Mouse (Mus musculus) lung, adult 2 months (tissue): ENCODE results near the gene Cmtm3. TPM values are rescaled to one million over a fixed set of nuclear protein-coding genes. Genes with fewer than 3 reads are reported as not detected.
A peak's percentile ranks its signal among the peaks of the same experiment; 100 is the strongest.

ENCODE experiments used
- DNase-seq: peaks from one replicate; pipeline ENCODE4 v3.0.0; 2022
- H3K4me1 ChIP-seq: fragments of 200-500 bp; 2 replicates; pipeline ENCODE4 v1.6.1; 2011; ENCODE audit warnings: low read length; ENCODE audit not compliant: control insufficient read depth, insufficient read depth
- H3K4me3 ChIP-seq: fragments of 200-500 bp; replicated peaks from 2 replicates; pipeline ENCODE3; 2011; ENCODE audit warnings: low read depth, mild to moderate bottlenecking, control low read depth, low read length; ENCODE audit errors: extremely low read depth
- CTCF ChIP-seq: fragments of 200-500 bp; IDR thresholded peaks from 2 replicates; pipeline ENCODE4 v1.5.1; 2011; ENCODE audit warnings: mild to moderate bottlenecking, low read length, control low read depth; ENCODE audit not compliant: insufficient read depth
- POLR2A ChIP-seq: fragments of 200-500 bp; IDR thresholded peaks from 2 replicates; pipeline ENCODE4 v1.6.1; 2011; ENCODE audit warnings: low read depth, mild to moderate bottlenecking, control low read depth, low read length, borderline replicate concordance; ENCODE audit errors: extremely low read depth
- WGBS: fragments of 180-500 bp; shearing (Covaris S2); methylation state at CpG from one replicate; pipeline ENCODE4 v1.1.7; 2018; 5-methylcytosine and 5-hydroxymethylcytosine counted together
- polyA plus RNA-seq: library from polyadenylated mRNA; depleted of rRNA; stranded (reverse); fragments of >200 nt; gene quantifications from 2 replicates; pipeline ENCODE4 v1.2.3, GENCODE M21; 2012; rRNA removed

Cmtm3 gene
- polyA plus RNA-seq, 1 experiment, result 154 TPM

DNA sequence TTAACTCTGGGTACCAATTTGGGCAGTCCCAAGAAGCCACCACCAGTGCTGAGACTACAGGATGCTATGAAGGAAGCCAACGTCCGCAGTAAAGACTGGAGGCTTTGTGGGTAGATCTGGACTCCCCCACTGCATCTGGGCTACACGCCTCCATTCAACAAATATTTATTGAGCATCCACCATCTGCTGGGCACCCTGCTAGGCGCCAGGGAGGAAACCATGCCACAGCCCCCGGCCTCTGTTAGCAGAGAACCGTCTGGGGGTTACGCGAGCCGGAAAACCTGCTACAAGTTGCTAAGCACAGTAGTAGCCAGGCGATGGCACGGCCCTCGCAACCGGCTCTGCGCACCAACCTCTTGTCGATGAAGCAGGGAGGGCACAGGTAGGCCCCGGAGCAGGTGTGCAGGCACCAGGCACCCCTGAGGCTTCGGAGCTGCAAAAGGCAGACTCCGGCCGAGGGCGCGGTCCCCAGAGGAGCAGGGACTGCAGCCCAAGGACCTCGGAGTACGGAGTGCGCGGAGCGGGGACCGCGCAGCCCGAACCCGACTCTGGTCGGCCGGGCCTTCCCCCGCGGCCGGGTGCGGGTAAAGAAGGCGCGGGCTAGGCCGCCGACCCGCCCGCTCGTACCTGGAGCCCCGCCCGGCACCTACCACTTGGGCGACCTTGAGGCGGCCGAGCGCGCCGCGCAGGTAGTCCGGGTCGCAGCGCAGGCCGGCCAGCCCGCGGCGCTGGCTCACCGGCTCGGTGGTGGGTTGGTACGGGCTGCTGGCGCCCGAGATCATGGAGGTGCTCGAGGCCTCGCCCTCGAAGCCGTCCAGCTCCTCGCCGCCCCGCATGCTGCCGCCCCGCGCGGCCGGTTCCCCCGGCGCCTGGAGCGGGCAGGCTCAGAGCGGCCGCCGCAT lies 55.8 kb downstream of the Cmtm3 start:
- no peak for TF ChIP-seq POLR2A
- no peak for TF ChIP-seq CTCF
- Histone ChIP-seq H3K4me3 (peak overlapping the region; percentile 71), H3K4me1 (0 out of 2 replicates have a peak, but pooled peaks cover 2% of the 10 kb centered on the region)
- WGBS, result under 1% methylated on average over 81 of the region's 82 CpGs
- peak; percentile 54 for DNase-seq

DNA sequence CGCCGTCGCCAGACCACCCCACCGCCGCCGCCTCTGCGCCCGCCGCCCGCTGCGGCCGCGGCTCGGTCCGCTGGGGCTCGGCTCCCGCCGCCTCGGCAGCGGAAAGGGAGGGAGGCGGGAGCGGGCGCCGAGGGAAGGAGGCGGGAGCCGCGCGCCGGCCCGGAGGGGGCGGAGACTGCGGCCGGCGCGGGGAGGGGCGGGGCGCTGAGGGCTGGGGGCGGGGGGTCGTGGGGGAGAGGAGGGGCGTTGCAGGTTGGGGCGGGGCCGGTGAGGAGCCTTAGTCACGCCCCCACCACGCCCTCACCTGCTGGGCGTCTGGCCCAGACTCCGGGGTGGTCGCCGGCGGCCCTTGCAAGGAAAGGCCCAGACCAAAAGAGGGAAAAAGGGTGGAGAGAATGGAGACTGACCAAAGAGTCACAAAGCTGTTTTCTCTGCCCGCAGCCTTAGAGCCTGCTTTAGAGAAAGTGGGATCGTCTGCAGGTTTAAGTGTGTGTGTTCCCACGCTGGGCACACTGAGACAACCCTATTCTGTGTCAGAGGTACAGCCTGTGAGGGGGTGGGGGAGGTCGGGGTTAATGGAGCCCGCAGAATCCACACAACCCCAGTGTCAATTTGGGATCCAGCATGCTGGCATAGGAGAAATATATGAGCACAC lies 56.6 kb downstream of the Cmtm3 start, which contains the start of gene Cmtm4:
Gene Cmtm4 (minus strand): TSS at position 105 of the 655 bp plus-strand sequence.
- 3% methylated on average over 36 of the region's 54 CpGs for WGBS
- H3K4me1 ChIP-seq, result 0 out of 2 replicates have a peak, but pooled peaks cover 2% of the 10 kb centered on the region
- TF ChIP-seq CTCF (no peak), POLR2A (no peak)
- peak within 1 kb of the TSS; percentile 71 for H3K4me3 ChIP-seq
- DNase-seq, result peak; percentile 61

Other genes with a start within 250 kb of the Cmtm3 start
- 515 and 566 TPM in 2 replicates for gene Cdh5, start 237.8 kb upstream of the Cmtm3 start, polyA plus RNA-seq
- gene Bean1, start 169.0 kb upstream of the Cmtm3 start, polyA plus RNA-seq, result 0.62 and 1.3 TPM in 2 replicates
- gene Tk2, start 90.9 kb upstream of the Cmtm3 start, polyA plus RNA-seq, result 21.9 and 25.0 TPM in 2 replicates
- 6.1 and 9.5 TPM in 2 replicates for gene Cklf, start 88.5 kb upstream of the Cmtm3 start, polyA plus RNA-seq
- not detected in 2 replicates for gene Cmtm2a, start 46.2 kb upstream of the Cmtm3 start, polyA plus RNA-seq
- not detected in 2 replicates for gene Gm45711, start 29.3 kb upstream of the Cmtm3 start, polyA plus RNA-seq
- gene Cmtm1, start 29.3 kb upstream of the Cmtm3 start, polyA plus RNA-seq, result not detected in 2 replicates
- not detected in 2 replicates for gene Gm11020, start 17.8 kb upstream of the Cmtm3 start, polyA plus RNA-seq
- gene Cmtm2b, start 17.2 kb upstream of the Cmtm3 start, polyA plus RNA-seq, result not detected in 2 replicates
- gene Cmtm4, start 56.4 kb downstream of the Cmtm3 start, polyA plus RNA-seq, result 14.9 and 22.4 TPM in 2 replicates
- 20.2 and 32.1 TPM in 2 replicates for gene Dync1li2, start 103.6 kb downstream of the Cmtm3 start, polyA plus RNA-seq
- 0.05 and 0.07 TPM in 2 replicates for gene Terb1, start 170.5 kb downstream of the Cmtm3 start, polyA plus RNA-seq
- 7.4 and 17.1 TPM in 2 replicates for gene Nae1, start 195.2 kb downstream of the Cmtm3 start, polyA plus RNA-seq
- gene Car7, start 195.3 kb downstream of the Cmtm3 start, polyA plus RNA-seq, result 1.4 and 1.8 TPM in 2 replicates